Mouse (Mus musculus): ENCODE data around the gene Ybx2. TPM values are rescaled to one million over a fixed set of nuclear protein-coding genes. Genes with fewer than 3 reads are reported as not detected.
A peak's percentile ranks its signal among the peaks of the same experiment; 100 is the strongest.

Gene Ybx2
- polyA plus RNA-seq, 1 experiment = 16.5 TPM

GRCm38 (mm10) chr11:69930967-69931537, 4.5 kb upstream of the Ybx2 start:
- no peak for DNase-seq (ENCODE audit: low read depth, low spot score)
- 64% methylated on average over 3 of the region's 3 CpGs for WGBS

GRCm38 (mm10) chr11:69931769-69932168, 3.8 kb upstream of the Ybx2 start:
- 68% methylated on average over 8 of the region's 8 CpGs for WGBS
- no peak for DNase-seq (ENCODE audit: low read depth, low spot score)

GRCm38 (mm10) chr11:69932254-69932653, 3.3 kb upstream of the Ybx2 start:
- DNase-seq (ENCODE audit: low read depth, low spot score) = no peak
- WGBS = 46% methylated on average over 3 of the region's 3 CpGs

- WGBS = 48% methylated on average over 4 of the region's 4 CpGs
- DNase-seq (ENCODE audit: low read depth, low spot score) = no peak
Measured at GRCm38 (mm10) chr11:69933066-69933465, 2.5 kb upstream of the Ybx2 start.

GRCm38 (mm10) chr11:69934169-69934568, 1.4 kb upstream of the Ybx2 start:
- DNase-seq (ENCODE audit: low read depth, low spot score) = no peak
- WGBS = 2% methylated on average over 18 of the region's 18 CpGs

GRCm38 (mm10) chr11:69934681-69935080, 915 bp upstream of the Ybx2 start:
- DNase-seq (ENCODE audit: low read depth, low spot score) = no peak
- WGBS = 13% methylated on average over 6 of the region's 6 CpGs

- DNase-seq (ENCODE audit: low read depth, low spot score) = no peak
- under 1% methylated on average over 30 of the region's 30 CpGs for WGBS
Measured at GRCm38 (mm10) chr11:69936156-69936555, 560 bp downstream of the Ybx2 start.

GRCm38 (mm10) chr11:69936714-69937347, 1.2 kb downstream of the Ybx2 start:
- no peak for DNase-seq (ENCODE audit: low read depth, low spot score)
- 12% methylated on average over 9 of the region's 9 CpGs for WGBS

GRCm38 (mm10) chr11:69937385-69937784, 1.8 kb downstream of the Ybx2 start:
- 19% methylated on average over 4 of the region's 4 CpGs for WGBS
- no peak for DNase-seq (ENCODE audit: low read depth, low spot score)

- DNase-seq (ENCODE audit: low read depth, low spot score) = no peak
- WGBS = 59% methylated on average over 5 of the region's 5 CpGs
Measured at GRCm38 (mm10) chr11:69937834-69938233, 2.2 kb downstream of the Ybx2 start.

- DNase-seq (ENCODE audit: low read depth, low spot score) = no peak
- 43% methylated on average over 9 of the region's 9 CpGs for WGBS
Measured at GRCm38 (mm10) chr11:69938401-69938979, 2.9 kb downstream of the Ybx2 start.

GRCm38 (mm10) chr11:69939181-69939580, 3.6 kb downstream of the Ybx2 start:
- no peak for DNase-seq (ENCODE audit: low read depth, low spot score)
- 67% methylated on average over 5 of the region's 5 CpGs for WGBS

- no peak for DNase-seq (ENCODE audit: low read depth, low spot score)
- 94% methylated on average over 17 of the region's 17 CpGs for WGBS
Measured at GRCm38 (mm10) chr11:69939731-69940130, 4.1 kb downstream of the Ybx2 start.

GRCm38 (mm10) chr11:69940962-69941361, 5.4 kb downstream of the Ybx2 start:
- 91% methylated on average over 4 of the region's 4 CpGs for WGBS
- DNase-seq (ENCODE audit: low read depth, low spot score) = no peak

- no peak for DNase-seq (ENCODE audit: low read depth, low spot score)
- WGBS = 73% methylated on average over 13 of the region's 13 CpGs
Measured at GRCm38 (mm10) chr11:69945216-69945615, 9.6 kb downstream of the Ybx2 start.

GRCm38 (mm10) chr11:69945997-69946891, 10.6 kb downstream of the Ybx2 start:
- DNase-seq (ENCODE audit: low read depth, low spot score) = no peak
- WGBS = 81% methylated on average over 18 of the region's 18 CpGs

- DNase-seq (ENCODE audit: low read depth, low spot score) = no peak
- WGBS = 17% methylated on average over 29 of the region's 29 CpGs
Measured at GRCm38 (mm10) chr11:69947337-69948065, 11.9 kb downstream of the Ybx2 start.

GRCm38 (mm10) chr11:69948066-69948762, 12.6 kb downstream of the Ybx2 start, which contains the start of gene Slc2a4:
TSS of gene Slc2a4 (minus strand) at chr11:69948188.
- no peak for DNase-seq (ENCODE audit: low read depth, low spot score)
- WGBS = under 1% methylated on average over 34 of the region's 34 CpGs

- peak; percentile 89 for DNase-seq (ENCODE audit: low read depth, low spot score)
- under 1% methylated on average over 14 of the region's 14 CpGs for WGBS
Measured at GRCm38 (mm10) chr11:69948763-69949150, 13.2 kb downstream of the Ybx2 start.

All from large intestine, adult 2 months (tissue).